Mouse (Mus musculus): ENCODE measurements around the gene Mgll.

DNA sequence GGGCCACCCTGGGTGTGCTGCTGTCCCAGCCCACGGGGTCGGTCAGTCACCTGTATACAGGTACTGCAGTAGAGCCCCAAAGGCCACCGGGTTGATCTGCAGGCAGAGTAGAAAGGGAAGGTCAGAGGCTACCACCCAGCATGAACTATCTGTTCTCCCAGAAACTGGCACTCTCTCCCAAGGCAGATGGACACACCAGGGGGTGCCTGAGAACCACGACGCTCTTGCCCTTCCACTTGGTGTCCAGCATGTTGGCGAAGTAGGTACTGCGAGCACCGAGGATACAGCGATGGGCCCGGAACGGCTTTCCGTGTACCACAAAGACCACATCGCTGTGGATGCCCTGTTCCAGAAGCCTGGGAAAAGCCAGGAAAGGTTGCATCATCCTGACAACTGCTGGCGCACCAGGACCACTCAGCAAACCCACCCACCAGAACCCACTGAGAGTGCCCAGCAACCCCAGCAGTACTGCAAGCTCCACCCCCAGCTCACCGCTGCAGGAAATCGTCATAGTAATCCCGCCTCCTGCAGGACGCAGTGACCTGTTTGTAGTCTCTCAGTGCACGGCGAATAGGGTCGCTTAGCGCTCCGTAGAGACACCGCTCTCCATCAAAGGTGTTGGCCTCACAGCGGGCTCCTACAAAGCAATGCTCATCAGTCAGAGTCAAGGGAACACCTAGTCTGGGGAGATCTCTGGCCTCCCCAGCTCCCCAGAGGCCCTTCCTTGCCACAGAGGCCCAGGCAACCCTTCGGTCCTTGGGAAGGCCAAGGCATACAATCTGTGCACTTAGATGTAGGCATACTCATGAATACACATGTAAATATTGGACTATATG lies 115.1 kb downstream of the Mgll start:
- no peak for TF ChIP-seq CTCF (IDR thresholded peaks at IDR 0.05; ENCODE audit: borderline replicate concordance, insufficient read depth, low read length)
- TF ChIP-seq POLR2A (IDR thresholded peaks at IDR 0.05; ENCODE audit: low read depth, low read length) = no peak
